Mouse (Mus musculus): ENCODE measurements around the gene Gsk3a. TPM values are rescaled to one million over a fixed set of nuclear protein-coding genes. Genes with fewer than 3 reads are reported as not detected.

Gsk3a gene
- polyA plus RNA-seq, 1 experiment, result 77.3 TPM

GRCm38 (mm10) chr7:25274996-25275395 is 37.3 kb upstream of the Gsk3a start:
- Histone ChIP-seq H3K4me3 (ENCODE audit: low read depth, low read length) (no peak overlapping the region), H3K9me3 (replicated peaks; ENCODE audit: control insufficient read depth, insufficient read depth, low read length, poor library complexity, severe bottlenecking) (no peaks in the 10 kb centered on the region), H3K36me3 (ENCODE audit: control insufficient read depth, insufficient read depth, low read length, poor library complexity, severe bottlenecking) (no peaks in the 10 kb centered on the region), H3K9ac (ENCODE audit: low read depth, poor library complexity, severe bottlenecking) (0 out of 2 replicates have a peak overlapping the region, but pooled peaks have one; percentile 6), H3K4me1 (ENCODE audit: control insufficient read depth, insufficient read depth, low read length) (peaks cover 11% of the 10 kb centered on the region), H3K27ac (ENCODE audit: insufficient read depth, low read length) (peak overlapping the region; percentile 78), H3K27me3 (ENCODE audit: control insufficient read depth, insufficient read depth, low read length, poor library complexity, severe bottlenecking) (no peaks in the 10 kb centered on the region)
- TF ChIP-seq POLR2A (IDR thresholded peaks at IDR 0.05; ENCODE audit: insufficient read depth, low read length), result no peak
- no peak for TF ChIP-seq CTCF (IDR thresholded peaks at IDR 0.05; ENCODE audit: low read depth, low read length)
- TF ChIP-seq EP300 (IDR thresholded peaks at IDR 0.05; ENCODE audit: insufficient read depth, low read depth, low read length), result no peak

GRCm38 (mm10) chr7:25274571-25274970 is 36.9 kb upstream of the Gsk3a start:
- H3K4me1 ChIP-seq (ENCODE audit: control insufficient read depth, insufficient read depth, low read length), result peaks cover 11% of the 10 kb centered on the region
- no peaks in the 10 kb centered on the region for H3K9me3 ChIP-seq (replicated peaks; ENCODE audit: control insufficient read depth, insufficient read depth, low read length, poor library complexity, severe bottlenecking)
- H3K27me3 ChIP-seq (ENCODE audit: control insufficient read depth, insufficient read depth, low read length, poor library complexity, severe bottlenecking), result no peaks in the 10 kb centered on the region
- TF ChIP-seq POLR2A (IDR thresholded peaks at IDR 0.05; ENCODE audit: insufficient read depth, low read length) (no peak), EP300 (IDR thresholded peaks at IDR 0.05; ENCODE audit: insufficient read depth, low read depth, low read length) (no peak), CTCF (IDR thresholded peaks at IDR 0.05; ENCODE audit: low read depth, low read length) (no peak)
- no peaks in the 10 kb centered on the region for H3K36me3 ChIP-seq (ENCODE audit: control insufficient read depth, insufficient read depth, low read length, poor library complexity, severe bottlenecking)
- H3K9ac ChIP-seq (ENCODE audit: low read depth, poor library complexity, severe bottlenecking), result 0 out of 2 replicates have a peak overlapping the region, but pooled peaks have one; percentile 6
- H3K4me3 ChIP-seq (ENCODE audit: low read depth, low read length), result no peak overlapping the region
- H3K27ac ChIP-seq (ENCODE audit: insufficient read depth, low read length), result peak overlapping the region; percentile 78

DNA sequence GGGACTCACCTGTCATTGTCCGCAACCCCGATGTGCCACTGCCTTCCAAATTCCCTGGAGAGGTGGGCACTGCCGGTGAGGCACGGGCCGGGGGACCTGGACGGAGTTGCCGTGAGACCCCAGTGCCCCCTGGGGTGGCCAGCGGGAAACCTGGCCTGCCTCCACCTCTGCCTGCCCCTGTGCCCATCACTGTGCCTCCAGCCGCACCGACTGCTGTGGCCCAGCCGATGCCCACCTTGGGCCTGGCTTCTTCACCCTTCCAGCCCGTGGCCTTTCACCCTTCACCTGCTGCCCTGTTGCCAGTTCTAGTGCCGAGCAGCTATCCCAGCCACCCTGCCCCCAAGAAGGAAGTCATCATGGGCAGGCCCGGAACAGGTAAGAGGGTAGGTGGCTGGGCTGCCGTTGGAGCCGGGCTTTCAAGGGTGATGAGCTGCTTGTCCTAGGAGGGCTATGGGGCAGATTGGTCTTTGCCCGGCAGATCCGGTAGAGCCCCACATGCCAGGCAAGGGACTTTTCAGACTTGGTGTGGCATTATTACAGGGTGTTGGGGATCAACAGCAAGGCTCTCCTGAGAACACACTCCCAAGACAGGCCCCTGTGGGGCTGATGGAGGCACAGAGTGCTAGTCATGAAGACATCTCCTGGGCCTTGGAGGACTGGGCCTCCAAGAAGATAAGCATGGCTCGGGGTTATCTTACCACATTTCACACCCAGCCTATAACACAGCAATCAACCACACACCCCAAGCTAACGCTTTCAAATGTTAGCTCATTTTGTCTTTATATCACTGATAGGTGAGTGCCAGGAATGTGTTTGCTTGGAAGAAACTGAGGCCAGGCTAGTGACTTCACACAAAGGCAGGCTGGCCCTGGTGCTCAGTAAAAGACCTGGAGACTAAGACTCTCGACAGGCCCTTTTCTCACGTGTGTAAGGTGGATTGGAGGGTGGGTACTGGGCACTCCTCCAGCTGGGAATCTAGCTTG is 35.9 kb upstream of the Gsk3a start:
- H3K27ac ChIP-seq (ENCODE audit: insufficient read depth, low read length), result no peak overlapping the region
- peaks cover 11% of the 10 kb centered on the region for H3K4me1 ChIP-seq (ENCODE audit: control insufficient read depth, insufficient read depth, low read length)
- TF ChIP-seq CTCF (IDR thresholded peaks at IDR 0.05; ENCODE audit: low read depth, low read length), result no peak
- no peak for TF ChIP-seq POLR2A (IDR thresholded peaks at IDR 0.05; ENCODE audit: insufficient read depth, low read length)
- no peak for TF ChIP-seq EP300 (IDR thresholded peaks at IDR 0.05; ENCODE audit: insufficient read depth, low read depth, low read length)
- no peaks in the 10 kb centered on the region for H3K36me3 ChIP-seq (ENCODE audit: control insufficient read depth, insufficient read depth, low read length, poor library complexity, severe bottlenecking)
- H3K4me3 ChIP-seq (ENCODE audit: low read depth, low read length), result peak overlapping the region; percentile 11
- H3K27me3 ChIP-seq (ENCODE audit: control insufficient read depth, insufficient read depth, low read length, poor library complexity, severe bottlenecking), result no peaks in the 10 kb centered on the region
- H3K9ac ChIP-seq (ENCODE audit: low read depth, poor library complexity, severe bottlenecking), result peak overlapping the region; percentile 6; the same call in 1 of the 2 replicates
- no peaks in the 10 kb centered on the region for H3K9me3 ChIP-seq (replicated peaks; ENCODE audit: control insufficient read depth, insufficient read depth, low read length, poor library complexity, severe bottlenecking)

DNA sequence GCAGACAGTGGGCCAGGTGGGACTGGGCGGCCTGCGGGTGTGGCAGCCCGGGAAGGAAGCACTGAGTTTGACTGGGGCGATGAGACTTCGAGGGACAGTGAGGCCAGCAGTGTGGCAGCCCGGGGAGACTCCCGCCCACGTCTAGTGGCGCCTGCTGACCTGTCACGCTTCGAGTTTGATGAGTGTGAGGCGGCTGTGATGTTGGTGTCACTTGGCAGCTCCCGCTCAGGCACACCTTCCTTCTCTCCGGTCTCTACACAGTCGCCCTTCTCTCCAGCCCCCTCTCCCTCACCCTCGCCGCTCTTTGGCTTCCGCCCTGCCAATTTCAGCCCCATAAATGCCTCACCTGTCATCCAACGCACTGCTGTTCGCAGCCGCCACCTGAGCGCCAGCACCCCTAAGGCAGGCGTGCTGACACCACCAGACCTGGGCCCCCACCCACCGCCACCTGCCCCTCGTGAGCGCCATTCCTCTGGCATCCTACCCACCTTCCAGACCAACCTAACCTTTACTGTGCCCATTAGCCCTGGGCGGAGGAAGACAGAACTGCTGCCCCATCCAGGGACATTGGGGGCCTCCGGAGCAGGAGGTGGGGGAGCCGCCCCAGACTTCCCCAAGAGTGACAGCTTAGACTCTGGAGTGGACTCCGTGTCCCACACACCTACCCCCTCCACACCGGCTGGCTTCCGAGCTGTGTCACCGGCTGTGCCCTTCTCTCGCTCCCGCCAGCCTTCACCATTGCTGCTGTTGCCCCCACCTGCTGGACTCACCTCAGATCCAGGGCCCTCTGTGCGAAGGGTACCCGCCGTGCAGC is 35.0 kb upstream of the Gsk3a start:
- no peak for TF ChIP-seq CTCF (IDR thresholded peaks at IDR 0.05; ENCODE audit: low read depth, low read length)
- no peak for TF ChIP-seq EP300 (IDR thresholded peaks at IDR 0.05; ENCODE audit: insufficient read depth, low read depth, low read length)
- TF ChIP-seq POLR2A (IDR thresholded peaks at IDR 0.05; ENCODE audit: insufficient read depth, low read length), result no peak
- no peaks in the 10 kb centered on the region for H3K9me3 ChIP-seq (replicated peaks; ENCODE audit: control insufficient read depth, insufficient read depth, low read length, poor library complexity, severe bottlenecking)
- no peaks in the 10 kb centered on the region for H3K36me3 ChIP-seq (ENCODE audit: control insufficient read depth, insufficient read depth, low read length, poor library complexity, severe bottlenecking)
- peaks cover 10% of the 10 kb centered on the region for H3K4me1 ChIP-seq (ENCODE audit: control insufficient read depth, insufficient read depth, low read length)
- H3K27ac ChIP-seq (ENCODE audit: insufficient read depth, low read length), result no peak overlapping the region
- peak overlapping the region; percentile 14; the same call in 1 of the 2 replicates for H3K9ac ChIP-seq (ENCODE audit: low read depth, poor library complexity, severe bottlenecking)
- no peaks in the 10 kb centered on the region for H3K27me3 ChIP-seq (ENCODE audit: control insufficient read depth, insufficient read depth, low read length, poor library complexity, severe bottlenecking)
- H3K4me3 ChIP-seq (ENCODE audit: low read depth, low read length), result peak overlapping the region; percentile 11

GRCm38 (mm10) chr7:25271651-25272444 is 34.2 kb upstream of the Gsk3a start:
- H3K4me1 ChIP-seq (ENCODE audit: control insufficient read depth, insufficient read depth, low read length), result peaks cover 6% of the 10 kb centered on the region
- H3K9ac ChIP-seq (ENCODE audit: low read depth, poor library complexity, severe bottlenecking), result peak overlapping the region; percentile 14; the same call in 1 of the 2 replicates
- H3K27me3 ChIP-seq (ENCODE audit: control insufficient read depth, insufficient read depth, low read length, poor library complexity, severe bottlenecking), result no peaks in the 10 kb centered on the region
- no peaks in the 10 kb centered on the region for H3K9me3 ChIP-seq (replicated peaks; ENCODE audit: control insufficient read depth, insufficient read depth, low read length, poor library complexity, severe bottlenecking)
- peak overlapping the region; percentile 9 for H3K4me3 ChIP-seq (ENCODE audit: low read depth, low read length)
- TF ChIP-seq CTCF (IDR thresholded peaks at IDR 0.05; ENCODE audit: low read depth, low read length) (no peak), EP300 (IDR thresholded peaks at IDR 0.05; ENCODE audit: insufficient read depth, low read depth, low read length) (no peak), POLR2A (IDR thresholded peaks at IDR 0.05; ENCODE audit: insufficient read depth, low read length) (no peak)
- no peak overlapping the region for H3K27ac ChIP-seq (ENCODE audit: insufficient read depth, low read length)
- H3K36me3 ChIP-seq (ENCODE audit: control insufficient read depth, insufficient read depth, low read length, poor library complexity, severe bottlenecking), result no peaks in the 10 kb centered on the region
